Mouse (Mus musculus) spleen, postnatal 4 days (tissue): Measurements from ENCODE around the gene Nme2.
A peak's percentile ranks its signal among the peaks of the same experiment; 100 is the strongest.

Experiments used
- DNase-seq, 2 experiments: peaks; one replicate each; pipeline ENCODE4 v3.0.0; 2022; ENCODE audit warnings: low spot score in 2 of 2

Nme2 gene

GRCm38 (mm10) chr11:93956159-93956558 is at the start of gene Nme2:
Gene Nme2 (minus strand): TSS chr11:93956259.
- DNase-seq, result no peak

- DNase-seq, result no peak
Observed at GRCm38 (mm10) chr11:94003346-94003745, 47.3 kb upstream of the Nme2 start.

- DNase-seq, result no peak
Observed at GRCm38 (mm10) chr11:93999276-93999675, 43.2 kb upstream of the Nme2 start.

DNA sequence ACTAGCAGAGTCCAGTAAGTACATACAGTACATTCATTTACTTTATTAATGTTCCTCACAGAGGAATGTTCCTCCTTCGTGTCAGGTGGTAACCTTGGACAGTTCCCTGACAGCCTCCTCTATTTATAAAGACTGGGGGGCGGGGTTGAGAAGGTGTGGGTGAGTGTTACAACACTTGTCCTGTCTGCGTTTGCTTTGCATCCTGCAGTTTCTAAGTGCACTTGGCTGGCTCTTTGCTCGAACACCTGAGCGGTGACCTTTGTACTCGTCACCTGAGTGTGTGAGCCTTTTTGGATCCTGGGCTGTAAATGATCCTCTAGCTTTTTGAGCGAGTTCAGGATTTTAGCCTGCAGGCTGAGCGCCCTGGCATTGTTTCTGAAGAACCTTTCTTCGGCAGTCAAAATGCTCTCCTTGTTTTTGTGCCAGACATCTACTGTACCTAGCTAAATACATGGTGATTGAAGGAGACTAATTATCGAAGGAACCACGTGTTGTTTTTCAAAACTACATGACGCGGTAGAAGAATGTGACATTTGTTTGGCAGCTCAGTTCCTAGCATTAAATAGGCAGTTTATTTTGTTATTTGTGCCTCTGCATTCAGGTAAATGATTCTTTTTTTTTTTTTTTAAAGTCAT is 41.2 kb upstream of the Nme2 start:
- peak; percentile 35 to 66 for DNase-seq

DNA sequence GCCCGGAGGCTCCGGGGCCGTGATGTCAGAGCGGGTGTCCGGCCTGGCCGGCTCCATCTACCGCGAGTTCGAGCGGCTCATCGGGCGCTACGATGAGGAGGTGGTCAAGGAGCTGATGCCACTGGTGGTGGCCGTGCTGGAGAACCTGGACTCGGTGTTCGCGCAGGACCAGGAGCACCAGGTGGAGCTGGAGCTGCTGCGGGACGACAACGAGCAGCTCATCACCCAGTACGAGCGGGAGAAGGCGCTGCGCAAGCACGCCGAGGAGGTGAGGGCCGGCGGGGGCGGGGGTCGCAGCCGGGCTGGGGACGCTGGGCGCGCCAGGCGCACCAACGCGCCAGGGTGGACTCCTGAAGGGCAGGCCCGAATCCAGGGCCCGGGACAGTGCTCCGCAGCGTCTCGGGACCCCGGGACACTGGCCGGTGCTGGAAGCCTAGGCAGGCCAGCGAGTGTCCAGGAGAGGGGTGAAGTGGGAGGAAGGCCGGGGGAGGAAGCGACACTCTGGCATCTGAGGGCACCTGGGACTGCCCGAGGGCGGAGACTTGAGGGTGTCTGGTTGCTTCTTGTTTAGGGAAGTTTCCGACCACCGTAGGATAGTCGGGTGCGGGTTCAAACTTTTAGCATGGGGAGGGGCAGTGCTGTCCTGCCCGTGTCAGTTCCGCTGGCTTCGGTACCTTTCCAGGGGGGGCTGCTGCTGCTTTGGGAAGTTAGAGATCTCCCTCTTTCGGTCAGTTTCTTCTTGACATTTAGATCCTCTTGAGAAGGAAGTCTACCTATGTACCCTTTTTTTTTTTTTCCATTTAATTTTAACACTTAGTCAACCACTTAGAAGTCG is 40.5 kb upstream of the Nme2 start:
- DNase-seq, result peak; percentile 57 to 80

GRCm38 (mm10) chr11:93995720-93996305 is 39.8 kb upstream of the Nme2 start, which contains the start of gene Spag9:
Gene Spag9 (plus strand): TSS chr11:93996091.
- peak; percentile 94 to 97 for DNase-seq

DNA sequence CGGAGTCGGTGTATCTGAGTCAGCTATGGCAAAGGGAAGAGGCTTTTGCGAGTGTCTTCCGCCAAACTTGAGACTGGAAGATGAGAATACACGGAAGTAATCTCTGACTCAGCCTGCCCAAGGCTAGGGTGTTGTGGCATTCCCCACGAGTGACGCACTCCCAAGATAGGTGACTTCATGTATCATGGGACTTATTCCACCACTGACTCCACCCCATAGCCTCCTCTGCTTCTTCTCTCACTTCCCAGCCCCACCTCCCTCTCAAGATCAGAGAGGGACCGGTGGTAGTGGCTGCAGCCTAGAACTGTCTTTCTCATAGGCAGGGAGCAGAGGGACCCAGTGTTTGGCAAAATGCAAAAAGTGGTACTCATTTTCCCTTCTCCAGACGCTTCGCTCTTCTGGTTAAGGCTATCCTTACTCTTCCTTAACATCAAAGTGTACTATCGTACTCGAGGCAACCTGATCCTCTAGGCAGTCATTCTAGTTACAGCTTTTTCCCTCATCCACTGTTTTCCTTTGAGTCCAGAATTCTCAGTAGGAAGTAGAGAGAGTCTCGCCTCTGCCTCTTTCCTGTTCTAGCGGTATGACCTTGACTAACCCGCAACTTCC is 39.2 kb upstream of the Nme2 start:
- DNase-seq, result peak; percentile 74 to 83

GRCm38 (mm10) chr11:93994531-93994930 is 38.5 kb upstream of the Nme2 start:
- no peak for DNase-seq

DNA sequence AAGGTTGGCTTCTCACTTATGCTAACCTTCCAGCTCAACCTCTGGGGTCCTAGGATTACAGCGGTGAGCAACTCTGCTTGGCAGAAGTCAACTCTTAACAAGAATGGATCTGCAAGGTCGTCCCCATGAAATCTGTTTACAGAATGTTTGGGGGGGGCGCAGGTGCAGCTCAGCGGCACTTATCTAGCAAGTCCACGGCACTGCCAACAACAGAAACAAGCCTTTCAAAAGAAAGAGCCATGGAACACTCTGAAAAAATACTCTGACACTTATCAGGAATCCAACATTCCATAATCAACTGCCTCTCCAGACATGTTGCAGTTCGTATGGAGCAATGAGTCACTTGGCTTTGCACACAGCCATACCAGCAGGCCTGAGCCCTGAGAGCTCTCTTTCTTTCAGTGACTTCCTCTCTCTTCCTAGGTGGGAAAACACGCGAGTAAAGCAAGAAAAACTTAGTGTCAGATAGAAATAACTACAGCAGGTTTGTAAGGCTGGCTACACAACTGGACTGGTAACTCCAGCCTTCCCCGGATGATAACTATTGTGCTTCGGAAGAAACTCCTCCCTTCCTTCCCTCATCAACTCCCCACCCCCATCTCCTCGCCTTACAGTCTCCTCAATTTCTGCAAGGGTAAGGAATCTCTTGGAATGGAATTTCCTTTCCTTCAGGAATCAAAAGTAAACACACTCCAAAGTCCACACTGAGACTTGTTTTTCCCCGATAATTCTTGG is 32.4 kb upstream of the Nme2 start:
- no peak for DNase-seq

GRCm38 (mm10) chr11:93987625-93988327 is 31.7 kb upstream of the Nme2 start:
- no peak for DNase-seq

DNA sequence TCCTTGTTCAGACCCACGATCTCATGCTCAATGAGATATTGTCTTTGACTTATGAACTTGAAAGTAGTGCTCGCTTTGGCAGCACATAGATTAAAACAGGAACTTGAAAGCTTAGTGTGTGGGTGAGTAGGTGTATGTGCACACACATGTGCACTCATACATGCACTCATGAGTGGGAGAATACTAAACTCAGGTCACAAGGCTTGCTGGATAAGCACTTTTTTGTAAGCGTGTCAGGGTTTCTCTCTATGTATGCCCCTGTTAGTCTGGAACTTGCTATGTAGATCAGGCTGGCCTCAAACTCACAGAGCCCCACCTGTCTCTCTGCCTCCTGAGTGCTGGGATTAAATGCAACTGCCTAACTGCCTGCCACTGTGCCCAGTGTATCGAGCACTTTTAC is 31.0 kb upstream of the Nme2 start:
- no peak for DNase-seq

DNA sequence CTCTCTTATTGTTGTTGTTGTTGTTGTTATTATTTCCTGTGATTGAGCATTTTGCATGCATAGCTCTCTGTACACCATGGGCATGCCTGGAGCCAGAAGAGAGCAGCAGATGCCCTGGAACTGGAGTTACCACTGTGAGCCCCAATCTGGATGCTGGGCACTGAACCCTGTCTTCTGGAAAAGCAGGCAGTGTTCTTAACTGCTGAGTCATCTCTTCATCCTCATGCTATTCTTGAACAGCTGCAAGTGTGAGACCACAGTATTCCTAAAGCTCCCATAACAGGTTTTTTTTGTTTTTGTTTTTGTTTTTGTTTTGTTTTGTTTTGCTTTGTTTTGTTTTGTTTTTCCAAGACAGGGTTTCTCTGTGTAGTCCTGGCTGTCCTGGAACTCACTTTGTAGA is 30.2 kb upstream of the Nme2 start:
- DNase-seq, result no peak

DNA sequence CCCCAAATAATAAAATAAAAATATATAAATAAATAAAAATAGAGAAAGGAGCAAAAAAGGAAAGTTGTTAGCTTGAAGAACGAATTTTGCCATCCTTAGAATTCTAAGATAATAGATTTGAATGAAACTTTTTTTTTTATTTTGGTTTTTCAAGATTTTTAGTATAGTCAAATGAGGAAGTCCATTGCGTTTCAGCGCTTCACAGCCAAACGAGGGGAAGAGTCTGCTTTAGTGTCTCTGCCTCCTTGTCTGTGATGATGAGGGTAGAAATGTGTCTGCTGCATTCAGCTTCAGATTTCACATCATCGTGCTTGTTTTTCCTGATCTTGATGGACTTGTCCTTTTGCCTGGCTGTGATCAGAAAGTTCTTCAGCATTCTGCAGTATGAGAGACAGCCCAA is 29.2 kb upstream of the Nme2 start:
- no peak for DNase-seq

GRCm38 (mm10) chr11:93984619-93985018 is 28.6 kb upstream of the Nme2 start:
- DNase-seq, result no peak

DNA sequence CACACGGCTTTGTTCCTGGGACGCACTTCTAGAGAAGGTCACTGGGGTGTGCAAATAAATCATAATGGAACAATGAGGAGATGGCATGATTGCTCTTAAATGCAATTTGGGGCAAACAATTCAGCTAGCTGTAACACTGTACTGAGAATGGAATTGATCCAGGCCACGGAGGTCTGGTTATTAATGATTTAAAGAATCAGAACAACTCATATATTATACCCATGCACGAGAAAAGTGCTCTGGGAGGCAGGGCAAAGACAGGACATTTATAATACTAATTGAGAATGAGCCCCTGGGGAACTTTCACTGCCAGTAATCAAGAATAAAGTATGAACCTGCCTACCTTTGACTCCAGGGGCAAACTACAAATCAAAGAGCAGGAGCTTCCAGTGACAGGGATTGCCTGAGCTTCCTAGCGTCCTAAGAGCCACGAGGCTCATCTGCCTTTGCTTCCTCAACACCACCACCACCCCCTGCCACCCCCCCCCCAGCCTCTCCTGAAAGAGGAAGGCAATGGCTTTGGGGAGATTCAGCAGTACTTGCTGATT is 23.5 kb upstream of the Nme2 start:
- DNase-seq, result no peak

- DNase-seq, result no peak
Observed at GRCm38 (mm10) chr11:93972951-93973350, 16.9 kb upstream of the Nme2 start.

DNA sequence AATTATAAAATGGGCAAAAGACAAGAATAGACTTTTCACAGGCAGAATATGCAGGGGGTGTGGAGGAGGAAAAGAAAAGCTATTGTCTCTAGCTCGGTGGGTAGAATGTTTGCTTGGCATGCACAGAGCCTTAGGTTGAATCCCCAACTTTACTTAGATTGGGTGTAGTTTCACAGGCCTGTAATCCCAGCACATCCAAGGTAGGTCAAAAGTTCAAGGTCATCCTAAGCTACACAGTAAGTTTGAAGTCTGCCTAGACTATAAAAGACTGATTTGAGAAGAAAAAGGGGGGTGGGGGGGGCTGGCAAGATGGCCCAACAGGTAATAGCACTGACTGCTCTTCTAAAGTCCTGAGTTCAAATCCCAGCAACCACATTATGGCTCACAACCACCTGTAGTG is 13.7 kb upstream of the Nme2 start:
- DNase-seq, result no peak

GRCm38 (mm10) chr11:93969171-93969570 is 13.1 kb upstream of the Nme2 start:
- DNase-seq, result no peak

GRCm38 (mm10) chr11:93968848-93969128 is 12.7 kb upstream of the Nme2 start:
- no peak for DNase-seq

- DNase-seq, result peak; percentile 96 to 97
Observed at GRCm38 (mm10) chr11:93968005-93968847, 12.2 kb upstream of the Nme2 start, which contains the start of the genes Gm20390 and Nme1. Gene Gm20390 (minus strand): TSS chr11:93968293. Gene Nme1 (minus strand): TSS chr11:93968521.
